Mouse (Mus musculus) heart, postnatal 0 days (tissue): Measurements from ENCODE around the gene Col6a6.

Source experiments
- CTCF ChIP-seq: IDR thresholded peaks from 2 replicates; pipeline ENCODE4 v1.5.1; 2016; ENCODE audit warnings: antibody characterized with exemption, control low read depth, low read depth
- EP300 ChIP-seq: IDR thresholded peaks from 2 replicates; pipeline ENCODE4 v1.6.1; 2016; ENCODE audit warnings: antibody characterized with exemption, low read depth

- TF ChIP-seq CTCF (no peak), EP300 (no peak)
Observed at GRCm38 (mm10) chr9:105665269-105665668, 162.7 kb downstream of the Col6a6 start.
